Mouse (Mus musculus): ENCODE results near the gene Tmc5. TPM values are rescaled to one million over a fixed set of nuclear protein-coding genes. Genes with fewer than 3 reads are reported as not detected.

Tmc5 gene
- polyA plus RNA-seq, 1 experiment from 2014 or later: 0.50 TPM

DNA sequence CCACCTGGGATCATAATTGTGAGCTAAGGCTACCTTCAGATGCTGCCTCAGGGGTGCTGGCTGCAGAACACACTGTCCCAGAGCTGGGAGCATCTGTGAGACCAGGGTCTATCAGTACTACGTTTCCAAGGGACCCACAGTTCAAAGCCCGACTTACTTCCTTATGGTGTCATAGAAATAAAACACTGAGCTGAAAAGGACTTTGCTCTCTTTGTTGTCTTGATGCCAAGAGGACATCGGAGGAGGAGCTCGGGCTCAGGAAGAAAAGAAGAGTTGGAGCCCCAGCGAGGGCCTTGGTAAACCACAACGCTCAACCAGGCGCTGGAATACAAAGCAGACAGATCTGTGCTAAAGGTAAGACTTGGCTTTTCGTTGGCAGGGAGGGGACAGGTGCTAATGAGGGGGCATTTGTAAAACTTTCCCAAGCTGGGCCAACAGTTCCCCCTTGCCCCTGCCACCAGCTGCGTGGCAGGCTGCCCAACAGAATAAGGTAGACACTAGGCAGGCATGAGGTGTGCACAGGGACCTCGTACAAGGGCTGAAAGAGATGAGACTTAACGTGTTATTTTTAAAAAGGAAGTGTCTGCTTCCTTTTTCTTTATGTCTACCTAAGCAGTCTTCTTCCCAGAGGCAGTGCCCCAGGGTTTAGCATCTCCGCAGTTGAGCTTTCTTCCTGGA lies 3.0 kb downstream of the Tmc5 start:
- no peak for ATAC-seq (ENCODE audit: low read depth)
- no peaks in the 10 kb centered on the region for H3K9me3 ChIP-seq (ENCODE audit: control insufficient read depth, low read length)
- no peaks in the 10 kb centered on the region for H3K36me3 ChIP-seq (ENCODE audit: control insufficient read depth, insufficient read depth, low read length)
- whole genome bisulfite sequencing: 73% methylated on average over 12 of the region's 12 CpGs
- H3K4me1 ChIP-seq (replicated peaks; ENCODE audit: control insufficient read depth, insufficient read depth, low read length): peaks cover 9% of the 10 kb centered on the region; the same call in 1 of the 2 replicates
- H3K4me2 ChIP-seq (ENCODE audit: low read depth, low read length): no peak overlapping the region
- H3K27me3 ChIP-seq (ENCODE audit: control insufficient read depth, insufficient read depth, low read depth, low read length): peaks cover 36% of the 10 kb centered on the region
- H3K27ac ChIP-seq (ENCODE audit: low read length): no peak overlapping the region
- no peak overlapping the region for H3K9ac ChIP-seq (ENCODE audit: low read length)
- H3K4me3 ChIP-seq (ENCODE audit: low read length): no peak overlapping the region

DNA sequence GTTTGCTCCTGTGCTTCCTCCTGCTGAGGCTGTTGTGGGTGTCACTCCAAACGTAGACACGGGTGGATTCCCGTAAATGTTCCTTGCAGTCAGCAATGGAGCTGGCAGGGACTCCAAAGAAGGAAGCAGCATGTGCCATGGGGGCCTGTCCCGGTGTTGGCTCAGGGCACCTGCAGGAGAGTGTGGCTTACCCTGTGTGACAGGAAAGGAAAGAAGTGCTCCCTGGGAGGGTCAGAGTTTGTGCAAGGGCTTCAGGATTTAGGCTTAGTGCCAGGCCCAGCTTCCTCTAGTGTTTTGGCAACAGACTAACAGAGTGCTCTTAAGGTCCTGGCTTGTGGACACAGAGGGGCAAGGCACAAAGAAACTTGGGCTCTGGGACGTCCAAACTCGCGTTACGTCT lies 7.7 kb downstream of the Tmc5 start:
- H3K27me3 ChIP-seq (ENCODE audit: control insufficient read depth, insufficient read depth, low read depth, low read length): peaks cover 3% of the 10 kb centered on the region; the same call in 1 of the 2 replicates
- H3K4me2 ChIP-seq (ENCODE audit: low read depth, low read length): no peak overlapping the region
- no peaks in the 10 kb centered on the region for H3K36me3 ChIP-seq (ENCODE audit: control insufficient read depth, insufficient read depth, low read length)
- no peak overlapping the region for H3K9ac ChIP-seq (ENCODE audit: low read length)
- peak; percentile 95 for ATAC-seq (ENCODE audit: low read depth)
- peak overlapping the region; percentile 50; the same call in 1 of the 2 replicates for H3K27ac ChIP-seq (ENCODE audit: low read length)
- H3K4me3 ChIP-seq (ENCODE audit: low read length): no peak overlapping the region
- H3K4me1 ChIP-seq (replicated peaks; ENCODE audit: control insufficient read depth, insufficient read depth, low read length): 0 out of 2 replicates have a peak, but pooled peaks cover 3% of the 10 kb centered on the region
- WGBS: 56% methylated on average over 8 of the region's 8 CpGs
- peaks cover 3% of the 10 kb centered on the region; the same call in 1 of the 2 replicates for H3K9me3 ChIP-seq (ENCODE audit: control insufficient read depth, low read length)

DNA sequence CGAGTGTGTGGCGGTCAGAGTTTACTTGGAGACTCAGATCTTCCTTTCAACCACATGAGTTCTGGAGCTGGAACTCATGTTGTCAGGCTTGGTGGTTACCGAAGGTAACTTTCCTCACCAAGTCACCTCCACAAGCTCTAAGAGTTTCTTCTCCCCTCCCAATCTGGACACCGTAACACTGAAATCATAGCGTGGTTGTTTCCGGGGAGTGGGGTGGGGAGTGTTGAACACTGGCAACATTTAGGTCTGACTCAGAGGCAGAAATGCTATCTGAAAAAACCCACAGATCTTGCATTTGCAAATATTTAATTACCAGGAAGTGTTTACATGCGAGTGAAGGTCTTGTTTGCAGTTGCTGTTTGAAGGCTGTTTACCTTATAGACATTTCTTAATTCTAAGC lies 12.7 kb downstream of the Tmc5 start:
- H3K9ac ChIP-seq (ENCODE audit: low read length): no peak overlapping the region
- H3K27ac ChIP-seq (ENCODE audit: low read length): no peak overlapping the region
- H3K9me3 ChIP-seq (ENCODE audit: control insufficient read depth, low read length): peaks cover 3% of the 10 kb centered on the region; the same call in 1 of the 2 replicates
- 72% methylated on average over 7 of the region's 7 CpGs for WGBS
- no peak overlapping the region for H3K4me3 ChIP-seq (ENCODE audit: low read length)
- H3K4me1 ChIP-seq (replicated peaks; ENCODE audit: control insufficient read depth, insufficient read depth, low read length): no peaks in the 10 kb centered on the region; the same call in 1 of the 2 replicates
- H3K36me3 ChIP-seq (ENCODE audit: control insufficient read depth, insufficient read depth, low read length): no peaks in the 10 kb centered on the region
- ATAC-seq (ENCODE audit: low read depth): no peak
- H3K27me3 ChIP-seq (ENCODE audit: control insufficient read depth, insufficient read depth, low read depth, low read length): no peaks in the 10 kb centered on the region
- H3K4me2 ChIP-seq (ENCODE audit: low read depth, low read length): no peak overlapping the region

DNA sequence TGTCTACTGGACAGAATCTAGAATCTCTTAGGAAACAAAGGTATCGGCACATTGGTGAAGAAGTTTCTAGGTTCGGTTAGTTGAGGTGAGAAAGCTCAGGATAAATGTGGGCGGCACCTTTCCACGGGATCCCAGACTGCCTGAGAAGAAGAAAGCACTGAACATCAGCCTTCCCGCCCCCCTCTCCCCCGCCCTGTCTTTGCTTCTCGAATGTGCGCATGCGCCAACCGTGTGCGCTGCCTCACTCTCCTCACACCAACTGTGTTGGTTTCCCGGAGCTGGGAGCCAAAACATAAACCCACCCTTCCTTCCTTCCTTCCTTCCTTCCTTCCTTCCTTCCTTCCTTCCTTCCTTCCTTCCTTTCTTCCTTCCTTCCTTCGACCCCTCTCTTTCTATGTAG lies 13.6 kb downstream of the Tmc5 start:
- no peak overlapping the region for H3K9ac ChIP-seq (ENCODE audit: low read length)
- H3K27me3 ChIP-seq (ENCODE audit: control insufficient read depth, insufficient read depth, low read depth, low read length): no peaks in the 10 kb centered on the region
- no peaks in the 10 kb centered on the region for H3K36me3 ChIP-seq (ENCODE audit: control insufficient read depth, insufficient read depth, low read length)
- no peak overlapping the region for H3K4me3 ChIP-seq (ENCODE audit: low read length)
- H3K4me2 ChIP-seq (ENCODE audit: low read depth, low read length): no peak overlapping the region
- ATAC-seq (ENCODE audit: low read depth): no peak
- no peaks in the 10 kb centered on the region; the same call in 1 of the 2 replicates for H3K4me1 ChIP-seq (replicated peaks; ENCODE audit: control insufficient read depth, insufficient read depth, low read length)
- no peak overlapping the region for H3K27ac ChIP-seq (ENCODE audit: low read length)
- 81% methylated on average over 13 of the region's 13 CpGs for WGBS
- H3K9me3 ChIP-seq (ENCODE audit: control insufficient read depth, low read length): peaks cover 3% of the 10 kb centered on the region; the same call in 1 of the 2 replicates

DNA sequence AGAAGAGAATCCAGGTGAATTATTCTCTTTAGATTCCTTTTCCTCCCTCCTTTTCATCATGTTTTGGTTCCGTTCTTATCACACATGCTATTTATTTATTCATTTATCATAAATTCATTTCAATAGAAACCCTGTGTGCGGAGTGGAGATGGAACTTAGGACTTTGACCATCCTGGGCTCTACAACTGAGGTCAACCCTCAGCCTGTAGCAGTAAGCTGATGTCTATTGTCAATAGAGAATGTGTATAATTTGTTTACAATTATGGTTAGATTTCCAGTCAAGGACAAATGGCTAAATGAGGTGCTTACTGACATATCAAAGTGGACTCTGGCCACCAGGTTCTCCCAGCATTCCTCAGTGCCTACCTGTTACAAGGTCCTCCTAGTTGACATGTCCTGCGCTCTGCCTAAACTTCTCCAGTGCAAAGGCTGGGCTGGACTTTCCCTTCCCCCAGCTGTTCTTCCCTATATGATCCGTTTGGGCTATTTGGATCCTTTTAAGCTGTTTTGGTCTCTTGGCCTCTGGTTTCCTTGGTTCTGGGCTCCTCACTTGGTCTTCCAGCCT lies 14.2 kb downstream of the Tmc5 start:
- no peak for ATAC-seq (ENCODE audit: low read depth)
- no peaks in the 10 kb centered on the region for H3K27me3 ChIP-seq (ENCODE audit: control insufficient read depth, insufficient read depth, low read depth, low read length)
- H3K9ac ChIP-seq (ENCODE audit: low read length): no peak overlapping the region
- no peaks in the 10 kb centered on the region for H3K36me3 ChIP-seq (ENCODE audit: control insufficient read depth, insufficient read depth, low read length)
- peaks cover 1% of the 10 kb centered on the region; the same call in 1 of the 2 replicates for H3K9me3 ChIP-seq (ENCODE audit: control insufficient read depth, low read length)
- no peak overlapping the region for H3K27ac ChIP-seq (ENCODE audit: low read length)
- 73% methylated on average over 4 of the region's 4 CpGs for WGBS
- no peak overlapping the region for H3K4me2 ChIP-seq (ENCODE audit: low read depth, low read length)
- no peaks in the 10 kb centered on the region; the same call in 1 of the 2 replicates for H3K4me1 ChIP-seq (replicated peaks; ENCODE audit: control insufficient read depth, insufficient read depth, low read length)
- H3K4me3 ChIP-seq (ENCODE audit: low read length): no peak overlapping the region

DNA sequence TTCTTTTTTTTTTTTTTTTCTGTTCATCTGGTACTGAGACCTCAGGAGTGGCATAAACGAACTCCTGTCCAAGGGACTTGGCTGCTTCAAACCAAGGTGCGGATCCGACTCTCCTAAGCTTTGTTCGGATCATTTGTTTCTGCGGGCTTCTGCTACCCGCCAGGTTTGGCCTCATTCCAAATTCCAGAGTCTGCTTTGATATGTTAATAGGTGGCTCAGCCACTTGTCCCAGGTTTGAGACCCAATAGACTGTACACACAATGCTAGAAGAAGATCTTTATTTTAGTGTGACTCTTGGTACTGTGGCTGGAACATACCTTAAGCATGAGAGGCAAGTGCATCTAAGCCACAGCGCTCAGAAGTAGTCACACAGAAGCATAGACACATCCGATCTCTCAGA lies 14.8 kb downstream of the Tmc5 start:
- Histone ChIP-seq H3K4me2 (ENCODE audit: low read depth, low read length) (no peak overlapping the region), H3K9ac (ENCODE audit: low read length) (no peak overlapping the region), H3K27ac (ENCODE audit: low read length) (no peak overlapping the region), H3K4me3 (ENCODE audit: low read length) (no peak overlapping the region), H3K9me3 (ENCODE audit: control insufficient read depth, low read length) (no peaks in the 10 kb centered on the region), H3K36me3 (ENCODE audit: control insufficient read depth, insufficient read depth, low read length) (no peaks in the 10 kb centered on the region), H3K27me3 (ENCODE audit: control insufficient read depth, insufficient read depth, low read depth, low read length) (no peaks in the 10 kb centered on the region), H3K4me1 (replicated peaks; ENCODE audit: control insufficient read depth, insufficient read depth, low read length) (no peaks in the 10 kb centered on the region; the same call in 1 of the 2 replicates)
- no peak for ATAC-seq (ENCODE audit: low read depth)
- WGBS: 49% methylated on average over 8 of the region's 8 CpGs

DNA sequence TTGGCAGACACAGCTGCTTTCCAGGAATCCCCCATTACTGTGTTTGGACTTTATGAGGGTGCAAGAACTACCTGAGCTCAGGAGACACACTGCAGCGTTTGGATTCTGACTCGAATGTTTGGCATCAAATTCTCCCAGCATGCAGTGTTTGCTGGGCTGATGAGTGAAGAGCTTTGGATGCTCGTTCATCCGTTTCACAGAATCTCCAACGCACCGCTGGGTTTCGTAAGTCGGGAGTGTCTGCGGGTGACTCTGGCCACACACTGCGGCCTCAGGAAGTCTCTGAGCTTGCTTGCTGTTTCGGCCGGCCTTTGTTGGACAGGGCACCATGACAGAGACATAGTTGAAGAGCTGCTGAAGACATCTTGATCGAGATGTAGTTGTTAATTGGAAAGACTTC lies 17.0 kb downstream of the Tmc5 start:
- Histone ChIP-seq H3K36me3 (ENCODE audit: control insufficient read depth, insufficient read depth, low read length) (no peaks in the 10 kb centered on the region), H3K4me3 (ENCODE audit: low read length) (no peak overlapping the region), H3K9ac (ENCODE audit: low read length) (no peak overlapping the region), H3K27me3 (ENCODE audit: control insufficient read depth, insufficient read depth, low read depth, low read length) (no peaks in the 10 kb centered on the region), H3K4me1 (replicated peaks; ENCODE audit: control insufficient read depth, insufficient read depth, low read length) (no peaks in the 10 kb centered on the region; the same call in 1 of the 2 replicates), H3K4me2 (ENCODE audit: low read depth, low read length) (no peak overlapping the region), H3K9me3 (ENCODE audit: control insufficient read depth, low read length) (no peaks in the 10 kb centered on the region), H3K27ac (ENCODE audit: low read length) (no peak overlapping the region)
- 55% methylated on average over 13 of the region's 13 CpGs for WGBS
- ATAC-seq (ENCODE audit: low read depth): no peak

DNA sequence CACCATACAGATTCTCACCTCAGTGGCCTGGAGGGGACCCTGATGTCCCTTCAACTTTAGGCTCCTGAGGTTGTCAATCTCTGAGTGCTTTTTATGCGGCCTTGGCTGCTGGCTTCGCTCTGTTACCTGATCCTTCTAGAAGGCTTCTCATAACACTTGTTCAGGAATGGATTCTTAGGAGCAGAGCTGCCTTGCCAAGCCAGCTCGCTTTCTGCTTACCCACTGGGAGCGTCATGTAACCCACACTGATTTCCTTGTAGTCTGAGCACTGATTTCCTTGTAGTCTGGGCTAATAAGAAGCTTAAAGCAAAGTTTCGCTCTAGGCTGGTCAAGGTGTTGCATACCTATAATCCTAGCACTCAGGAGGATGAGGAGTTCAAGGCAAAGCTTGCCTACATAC lies 21.0 kb downstream of the Tmc5 start:
- no peak for ATAC-seq (ENCODE audit: low read depth)
- H3K4me3 ChIP-seq (ENCODE audit: low read length): no peak overlapping the region
- 70% methylated on average over 5 of the region's 5 CpGs for WGBS

DNA sequence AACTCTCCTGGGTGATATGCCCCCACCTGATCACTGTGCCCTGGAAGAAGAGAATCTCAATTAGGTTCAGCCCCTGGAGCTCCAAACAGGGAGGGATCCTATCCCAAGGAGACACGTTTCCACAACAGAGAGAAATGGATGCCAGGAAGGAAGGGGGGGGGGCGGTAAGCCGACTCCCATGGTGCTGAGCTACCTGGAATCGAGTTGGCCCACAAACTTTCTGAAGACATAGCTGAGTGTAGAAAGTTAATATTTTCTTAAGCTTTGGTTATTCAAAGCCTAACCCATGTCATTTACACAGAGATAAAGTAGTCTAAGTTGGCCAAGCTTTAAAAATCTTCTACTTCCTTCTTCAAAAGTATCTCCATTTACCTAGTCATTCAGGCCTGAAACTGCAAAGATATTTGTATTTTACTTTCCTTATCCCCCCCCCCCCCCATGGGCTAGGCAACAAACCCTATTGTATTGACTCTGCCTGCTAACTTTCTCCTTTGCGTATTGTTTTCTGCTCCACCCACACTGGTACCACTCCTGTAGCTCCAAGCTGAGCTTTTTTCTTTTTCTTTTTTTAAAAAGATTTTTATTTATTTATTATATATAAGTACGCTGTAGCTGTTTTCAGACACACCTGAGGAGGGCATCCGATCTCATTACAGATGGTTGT lies 23.3 kb downstream of the Tmc5 start:
- no peaks in the 10 kb centered on the region for H3K4me1 ChIP-seq (replicated peaks; ENCODE audit: control insufficient read depth, insufficient read depth, low read length)
- no peaks in the 10 kb centered on the region for H3K9me3 ChIP-seq (ENCODE audit: control insufficient read depth, low read length)
- H3K4me3 ChIP-seq (ENCODE audit: low read length): no peak overlapping the region
- ATAC-seq (ENCODE audit: low read depth): no peak
- H3K9ac ChIP-seq (ENCODE audit: low read length): no peak overlapping the region
- WGBS: 80% methylated on average over 7 of the region's 7 CpGs
- H3K36me3 ChIP-seq (ENCODE audit: control insufficient read depth, insufficient read depth, low read length): no peaks in the 10 kb centered on the region
- no peaks in the 10 kb centered on the region for H3K27me3 ChIP-seq (ENCODE audit: control insufficient read depth, insufficient read depth, low read depth, low read length)
- no peak overlapping the region for H3K4me2 ChIP-seq (ENCODE audit: low read depth, low read length)
- no peak overlapping the region for H3K27ac ChIP-seq (ENCODE audit: low read length)

More for the DNA sequence above, 21.0 kb downstream of the Tmc5 start:
- Histone ChIP-seq H3K4me2 (ENCODE audit: low read depth, low read length) (no peak overlapping the region), H3K27me3 (ENCODE audit: control insufficient read depth, insufficient read depth, low read depth, low read length) (no peaks in the 10 kb centered on the region), H3K4me1 (replicated peaks; ENCODE audit: control insufficient read depth, insufficient read depth, low read length) (no peaks in the 10 kb centered on the region), H3K27ac (ENCODE audit: low read length) (no peak overlapping the region), H3K9ac (ENCODE audit: low read length) (no peak overlapping the region), H3K36me3 (ENCODE audit: control insufficient read depth, insufficient read depth, low read length) (no peaks in the 10 kb centered on the region), H3K9me3 (ENCODE audit: control insufficient read depth, low read length) (no peaks in the 10 kb centered on the region)
